Mouse (Mus musculus): ENCODE data around the gene Plau. TPM values are rescaled to one million over a fixed set of nuclear protein-coding genes. Genes with fewer than 3 reads are reported as not detected.
A peak's percentile ranks its signal among the peaks of the same experiment; 100 is the strongest.

Gene Plau
- total RNA-seq, 1 experiment = 13.7 TPM

- H3K9ac ChIP-seq (ENCODE audit: insufficient read depth, low read depth, low read length, poor library complexity, severe bottlenecking) = no peak overlapping the region
- TF ChIP-seq MAFK (IDR thresholded peaks at IDR 0.05; ENCODE audit: insufficient read depth, low read depth, low read length) (no peak), ZNF384 (IDR thresholded peaks at IDR 0.05; ENCODE audit: low read depth, low read length) (no peak), ZC3H11A (IDR thresholded peaks at IDR 0.05; ENCODE audit: borderline replicate concordance, low read depth, low read length) (no peak), HCFC1 (IDR thresholded peaks at IDR 0.05; ENCODE audit: borderline replicate concordance, insufficient read depth, low read length) (no peak), CHD2 (IDR thresholded peaks at IDR 0.05; ENCODE audit: low read depth, low read length) (no peak)
- H3K9me3 ChIP-seq (ENCODE audit: control insufficient read depth, insufficient read depth, low read depth, low read length) = no peaks in the 10 kb centered on the region
Observed at GRCm38 (mm10) chr14:20790996-20791395, 45.5 kb upstream of the Plau start.

GRCm38 (mm10) chr14:20791511-20792242, 44.8 kb upstream of the Plau start:
- H3K4me3 ChIP-seq (ENCODE audit: insufficient read depth in 1 of 2, low read depth in 1 of 2, low read length in 2 of 2, poor library complexity in 1 of 2, severe bottlenecking in 1 of 2) = no peak overlapping the region
- peaks cover 19% of the 10 kb centered on the region; the same call in 1 of the 2 replicates for H3K36me3 ChIP-seq (ENCODE audit: control insufficient read depth, insufficient read depth, low read length, poor library complexity, severe bottlenecking)
- H3K9ac ChIP-seq (ENCODE audit: insufficient read depth, low read depth, low read length, poor library complexity, severe bottlenecking) = no peak overlapping the region
- no peaks in the 10 kb centered on the region for H3K9me3 ChIP-seq (ENCODE audit: control insufficient read depth, insufficient read depth, low read depth, low read length)
- H3K4me1 ChIP-seq (ENCODE audit: control insufficient read depth in 2 of 2, insufficient read depth in 2 of 2, low read length in 2 of 2, poor library complexity in 1 of 2) = peaks cover 8 to 12% of the 10 kb centered on the region in 2 experiments
- DNase-seq (ENCODE audit: low read depth, low spot score) = no peak
- H3K27ac ChIP-seq (ENCODE audit: insufficient read depth, low read depth, low read length, poor library complexity, severe bottlenecking) = no peak overlapping the region; the same call in 1 of the 2 replicates
- in situ Hi-C loops (cut with MboI; ENCODE audit: low sequenced_read_pairs in 2 of 2, unreplicated experiment in 2 of 2) = no loop called here
- no peak for TF ChIP-seq HCFC1 (IDR thresholded peaks at IDR 0.05; ENCODE audit: borderline replicate concordance, insufficient read depth, low read length)
- no peak for TF ChIP-seq CHD2 (IDR thresholded peaks at IDR 0.05; ENCODE audit: low read depth, low read length)
- no peak for TF ChIP-seq ZC3H11A (IDR thresholded peaks at IDR 0.05; ENCODE audit: borderline replicate concordance, low read depth, low read length)
- no peak for TF ChIP-seq ZNF384 (IDR thresholded peaks at IDR 0.05; ENCODE audit: low read depth, low read length)
- no peak for TF ChIP-seq MAFK (IDR thresholded peaks at IDR 0.05; ENCODE audit: insufficient read depth, low read depth, low read length)

More at GRCm38 (mm10) chr14:20790996-20791395, 45.5 kb upstream of the Plau start:
- Histone ChIP-seq H3K4me3 (ENCODE audit: insufficient read depth in 1 of 2, low read depth in 1 of 2, low read length in 2 of 2, poor library complexity in 1 of 2, severe bottlenecking in 1 of 2) (no peak overlapping the region), H3K36me3 (ENCODE audit: control insufficient read depth, insufficient read depth, low read length, poor library complexity, severe bottlenecking) (peaks cover 25% of the 10 kb centered on the region; the same call in 1 of the 2 replicates), H3K4me1 (ENCODE audit: control insufficient read depth in 2 of 2, insufficient read depth in 2 of 2, low read length in 2 of 2, poor library complexity in 1 of 2) (peaks cover 9 to 11% of the 10 kb centered on the region in 2 experiments), H3K27ac (ENCODE audit: insufficient read depth, low read depth, low read length, poor library complexity, severe bottlenecking) (no peak overlapping the region)
- DNase-seq (ENCODE audit: low read depth, low spot score) = no peak
- in situ Hi-C loops (cut with MboI; ENCODE audit: low sequenced_read_pairs in 2 of 2, unreplicated experiment in 2 of 2) = no loop called here

GRCm38 (mm10) chr14:20792243-20792921, 44.1 kb upstream of the Plau start:
- no peak for DNase-seq (ENCODE audit: low read depth, low spot score)
- Histone ChIP-seq H3K4me1 (ENCODE audit: control insufficient read depth in 2 of 2, insufficient read depth in 2 of 2, low read length in 2 of 2, poor library complexity in 1 of 2) (peaks cover 4 to 12% of the 10 kb centered on the region in 2 experiments; a peak in 3 of 4 replicates), H3K9me3 (ENCODE audit: control insufficient read depth, insufficient read depth, low read depth, low read length) (no peaks in the 10 kb centered on the region), H3K4me3 (ENCODE audit: insufficient read depth in 1 of 2, low read depth in 1 of 2, low read length in 2 of 2, poor library complexity in 1 of 2, severe bottlenecking in 1 of 2) (peak overlapping the region; percentile 97 to 98), H3K36me3 (ENCODE audit: control insufficient read depth, insufficient read depth, low read length, poor library complexity, severe bottlenecking) (peaks cover 19% of the 10 kb centered on the region; the same call in 1 of the 2 replicates), H3K27ac (ENCODE audit: insufficient read depth, low read depth, low read length, poor library complexity, severe bottlenecking) (no peak overlapping the region), H3K9ac (ENCODE audit: insufficient read depth, low read depth, low read length, poor library complexity, severe bottlenecking) (peak overlapping the region; percentile 94; the same call in 1 of the 2 replicates)
- in situ Hi-C loops (cut with MboI; ENCODE audit: low sequenced_read_pairs in 2 of 2, unreplicated experiment in 2 of 2) = no loop called here
- TF ChIP-seq ZNF384 (IDR thresholded peaks at IDR 0.05; ENCODE audit: low read depth, low read length) (no peak), ZC3H11A (IDR thresholded peaks at IDR 0.05; ENCODE audit: borderline replicate concordance, low read depth, low read length) (no peak), MAFK (IDR thresholded peaks at IDR 0.05; ENCODE audit: insufficient read depth, low read depth, low read length) (no peak)

- DNase-seq (ENCODE audit: low read depth, low spot score) = no peak
- Histone ChIP-seq H3K36me3 (ENCODE audit: control insufficient read depth, insufficient read depth, low read length, poor library complexity, severe bottlenecking) (peaks cover 18% of the 10 kb centered on the region; the same call in 1 of the 2 replicates), H3K4me3 (ENCODE audit: insufficient read depth in 1 of 2, low read depth in 1 of 2, low read length in 2 of 2, poor library complexity in 1 of 2, severe bottlenecking in 1 of 2) (peak overlapping the region; percentile 97 to 98), H3K4me1 (ENCODE audit: control insufficient read depth in 2 of 2, insufficient read depth in 2 of 2, low read length in 2 of 2, poor library complexity in 1 of 2) (peaks cover 4 to 12% of the 10 kb centered on the region in 2 experiments; a peak in 3 of 4 replicates), H3K9me3 (ENCODE audit: control insufficient read depth, insufficient read depth, low read depth, low read length) (no peaks in the 10 kb centered on the region), H3K9ac (ENCODE audit: insufficient read depth, low read depth, low read length, poor library complexity, severe bottlenecking) (peak overlapping the region; percentile 94), H3K27ac (ENCODE audit: insufficient read depth, low read depth, low read length, poor library complexity, severe bottlenecking) (no peak overlapping the region)
- in situ Hi-C loops (cut with MboI; ENCODE audit: low sequenced_read_pairs in 2 of 2, unreplicated experiment in 2 of 2) = no loop called here
- no peak for TF ChIP-seq ZNF384 (IDR thresholded peaks at IDR 0.05; ENCODE audit: low read depth, low read length)
- TF ChIP-seq MAFK (IDR thresholded peaks at IDR 0.05; ENCODE audit: insufficient read depth, low read depth, low read length) = no peak
- no peak for TF ChIP-seq ZC3H11A (IDR thresholded peaks at IDR 0.05; ENCODE audit: borderline replicate concordance, low read depth, low read length)
- TF ChIP-seq CHD2 (IDR thresholded peaks at IDR 0.05; ENCODE audit: low read depth, low read length) = no peak
- TF ChIP-seq HCFC1 (IDR thresholded peaks at IDR 0.05; ENCODE audit: borderline replicate concordance, insufficient read depth, low read length) = no peak
Observed at GRCm38 (mm10) chr14:20792922-20793757, 43.3 kb upstream of the Plau start.
